ENCODE assay signal across 8 mouse cellular contexts in the genomic region with DNA sequence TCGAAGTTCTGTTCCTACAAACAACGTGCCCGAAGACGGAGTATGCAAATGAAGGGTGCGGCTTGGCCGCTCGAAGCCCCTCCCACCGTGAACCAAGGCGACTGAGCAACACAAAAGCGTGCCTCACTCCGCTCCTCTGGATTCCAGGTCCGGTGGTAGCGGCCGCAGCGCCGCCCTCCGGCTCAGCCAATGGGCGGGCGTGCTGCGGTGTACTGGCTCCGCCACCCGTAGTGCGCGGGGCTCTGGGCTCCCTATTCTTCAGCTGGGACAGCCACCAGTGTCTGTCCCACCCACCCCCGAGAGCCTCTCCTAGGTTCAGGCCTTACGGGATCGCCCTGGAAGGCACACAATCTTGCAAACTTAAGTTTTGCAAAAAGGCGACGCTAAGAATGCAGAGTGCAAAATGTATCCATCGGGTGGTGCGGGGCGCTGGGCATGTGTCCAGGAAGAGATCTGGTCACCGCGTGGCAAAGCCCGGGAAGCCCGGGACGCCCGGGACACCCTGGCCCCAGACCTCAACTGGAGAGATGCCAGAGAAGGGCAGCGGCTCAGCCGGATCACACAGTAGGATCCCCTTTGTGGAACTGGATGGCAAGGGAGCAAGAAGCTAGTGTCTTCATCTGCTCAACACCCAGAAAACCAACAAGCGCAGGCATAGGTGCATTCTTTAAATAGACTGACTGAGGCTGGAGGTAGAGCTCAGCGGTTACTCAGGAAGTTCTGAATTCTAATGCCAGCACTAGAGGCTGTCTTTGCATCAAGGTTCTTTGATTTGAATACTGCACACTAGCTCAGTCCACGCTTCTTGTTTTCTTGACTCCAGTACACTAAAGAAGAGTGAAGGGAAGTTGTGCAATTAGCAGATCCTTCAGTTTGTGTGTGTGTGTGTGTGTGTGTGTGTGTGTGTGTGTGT. TPM values are rescaled to one million over a fixed set of nuclear protein-coding genes. Genes with fewer than 3 reads are reported as not detected.
DNase-seq lines count a peak whose midpoint lies in the region; ATAC-seq and TF ChIP-seq lines count a peak whose summit lies in the region.

No protein-coding gene starts in this region.

- no peaks in the 10 kb centered on the region for H3K9me3 ChIP-seq in ES-E14 (ENCODE audit: control insufficient read depth, insufficient read depth, low read depth, low read length)
- no peaks in the 10 kb centered on the region for H3K9me3 ChIP-seq in forebrain, embryonic 14.5 days (replicated peaks; ENCODE audit: control insufficient read depth, low read length)
- no peaks in the 10 kb centered on the region for H3K9me3 ChIP-seq in liver, embryonic 16.5 days (replicated peaks; ENCODE audit: control insufficient read depth, low read length)
- H3K9me3 ChIP-seq in neural tube, embryonic 12.5 days = no peaks in the 10 kb centered on the region
- no peaks in the 10 kb centered on the region for H3K9me3 ChIP-seq in stomach, postnatal 0 days (ENCODE audit: control insufficient read depth, low read length)

- H3K9ac ChIP-seq in ES-E14 (ENCODE audit: insufficient read depth, low read depth, low read length, poor library complexity, severe bottlenecking) = peak overlapping the region; percentile 65
- H3K9ac ChIP-seq in forebrain, embryonic 14.5 days (ENCODE audit: low read length) = peak overlapping the region; percentile 85
- H3K9ac ChIP-seq in liver, embryonic 16.5 days (ENCODE audit: low read depth, low read length) = peak overlapping the region; percentile 70
- peak overlapping the region; percentile 70 for H3K9ac ChIP-seq in neural tube, embryonic 12.5 days
- H3K9ac ChIP-seq in stomach, postnatal 0 days (ENCODE audit: low read length) = peak overlapping the region; percentile 75

- H3K4me2 ChIP-seq in forebrain, embryonic 14.5 days (ENCODE audit: low read length) = peak overlapping the region; percentile 72
- peak overlapping the region; percentile 93 for H3K4me2 ChIP-seq in liver, embryonic 16.5 days (ENCODE audit: low read depth, low read length)
- peak overlapping the region; percentile 71 for H3K4me2 ChIP-seq in neural tube, embryonic 12.5 days (replicated peaks)
- H3K4me2 ChIP-seq in stomach, postnatal 0 days (replicated peaks; ENCODE audit: low read depth) = peak overlapping the region; percentile 83

- TF ChIP-seq EP300 in stomach, postnatal 0 days (optimal IDR thresholded peaks at IDR 0.05) = no peak

- intact Hi-C loops in heart, postnatal 14 days (cut with DNase I) = loop anchor here (2.0 to 5.0 kb wide), 2 partner anchors 39 to 57 kb away; partner anchors contain the start of gene Insr

- ATAC-seq in forebrain, embryonic 14.5 days = peak; percentile 99
- ATAC-seq in liver, embryonic 16.5 days (ENCODE audit: low read depth) = peak; percentile 98
- ATAC-seq in neural tube, embryonic 12.5 days (ENCODE audit: low FRiP score, low read depth) = peak; percentile 99
- peak; percentile 99 for ATAC-seq in stomach, postnatal 0 days (ENCODE audit: low FRiP score, low TSS enrichment)

- peak overlapping the region; percentile 62 to 76 for H3K4me3 ChIP-seq in ES-E14 (ENCODE audit: insufficient read depth in 1 of 2, low read depth in 1 of 2, low read length in 2 of 2, poor library complexity in 1 of 2, severe bottlenecking in 1 of 2)
- H3K4me3 ChIP-seq in forebrain, embryonic 14.5 days (ENCODE audit: low read depth, low read length) = peak overlapping the region; percentile 61
- H3K4me3 ChIP-seq in liver, embryonic 16.5 days (ENCODE audit: low read depth, low read length) = peak overlapping the region; percentile 68
- H3K4me3 ChIP-seq in neural tube, embryonic 12.5 days = peak overlapping the region; percentile 51
- H3K4me3 ChIP-seq in stomach, postnatal 0 days (ENCODE audit: low read depth, low read length) = peak overlapping the region; percentile 57

- no peaks in the 10 kb centered on the region for H3K4me1 ChIP-seq in ES-E14 (ENCODE audit: control insufficient read depth in 2 of 2, insufficient read depth in 2 of 2, low read length in 2 of 2, poor library complexity in 1 of 2)
- 0 out of 2 replicates have a peak, but pooled peaks cover 4% of the 10 kb centered on the region for H3K4me1 ChIP-seq in forebrain, embryonic 14.5 days (ENCODE audit: control insufficient read depth, insufficient read depth, low read length)
- H3K4me1 ChIP-seq in liver, embryonic 16.5 days (ENCODE audit: control insufficient read depth, low read depth, low read length) = peaks cover 28% of the 10 kb centered on the region
- peaks cover 9% of the 10 kb centered on the region; the same call in 1 of the 2 replicates for H3K4me1 ChIP-seq in neural tube, embryonic 12.5 days
- no peaks in the 10 kb centered on the region; the same call in 1 of the 2 replicates for H3K4me1 ChIP-seq in stomach, postnatal 0 days (replicated peaks; ENCODE audit: control insufficient read depth, insufficient read depth)

- H3K36me3 ChIP-seq in ES-E14 (ENCODE audit: control insufficient read depth, insufficient read depth, low read length, poor library complexity, severe bottlenecking) = no peaks in the 10 kb centered on the region
- H3K36me3 ChIP-seq in forebrain, embryonic 14.5 days (ENCODE audit: control insufficient read depth, insufficient read depth, low read length) = no peaks in the 10 kb centered on the region
- H3K36me3 ChIP-seq in liver, embryonic 16.5 days (ENCODE audit: control insufficient read depth, insufficient read depth) = no peaks in the 10 kb centered on the region
- no peaks in the 10 kb centered on the region for H3K36me3 ChIP-seq in neural tube, embryonic 12.5 days
- no peaks in the 10 kb centered on the region for H3K36me3 ChIP-seq in stomach, postnatal 0 days (ENCODE audit: control insufficient read depth, insufficient read depth, low read length)

- peak; percentile 47 for TF ChIP-seq CTCF in stomach, postnatal 0 days (IDR thresholded peaks at IDR 0.05; ENCODE audit: low read depth)

- no peak overlapping the region for H3K27ac ChIP-seq in ES-E14 (ENCODE audit: insufficient read depth, low read depth, low read length, poor library complexity, severe bottlenecking)
- peak overlapping the region; percentile 92 for H3K27ac ChIP-seq in forebrain, embryonic 14.5 days (ENCODE audit: low read depth, low read length)
- peak overlapping the region; percentile 88 for H3K27ac ChIP-seq in liver, embryonic 16.5 days (ENCODE audit: low read length)
- H3K27ac ChIP-seq in neural tube, embryonic 12.5 days = peak overlapping the region; percentile 66
- H3K27ac ChIP-seq in stomach, postnatal 0 days (replicated peaks) = peak overlapping the region; percentile 90

- in situ Hi-C loops in ES-E14 (cut with MboI; ENCODE audit: low sequenced_read_pairs in 2 of 2, unreplicated experiment in 2 of 2) = loop anchor here in 1 of 2 experiments (5.0 kb wide), 1 partner anchor 56 kb away; the partner anchor contains the start of gene Insr

- WGBS in forebrain, embryonic 14.5 days = under 1% methylated on average over 43 of the region's 43 CpGs
- WGBS in large intestine, adult 2 months = under 1% methylated on average over 43 of the region's 43 CpGs
- under 1% methylated on average over 43 of the region's 43 CpGs for WGBS in liver, embryonic 16.5 days (ENCODE audit: insufficient replicate concordance)
- 1% methylated on average over 42 of the region's 43 CpGs for WGBS in neural tube, embryonic 12.5 days
- WGBS in stomach, postnatal 0 days = under 1% methylated on average over 43 of the region's 43 CpGs

- no peaks in the 10 kb centered on the region for H3K27me3 ChIP-seq in forebrain, embryonic 14.5 days (replicated peaks; ENCODE audit: control insufficient read depth, insufficient read depth, low read length)
- H3K27me3 ChIP-seq in liver, embryonic 16.5 days (ENCODE audit: control insufficient read depth, insufficient read depth, low read depth, low read length) = no peaks in the 10 kb centered on the region
- no peaks in the 10 kb centered on the region for H3K27me3 ChIP-seq in neural tube, embryonic 12.5 days (replicated peaks)
- H3K27me3 ChIP-seq in stomach, postnatal 0 days (ENCODE audit: control insufficient read depth, insufficient read depth, low read length) = no peaks in the 10 kb centered on the region

- DNase-seq in ES-E14 (ENCODE audit: low read depth, low spot score) = peak; percentile 82
- peak; percentile 77 for DNase-seq in cerebellum, adult 11 months
- peak; percentile 98 for DNase-seq in forebrain, embryonic 14.5 days (ENCODE audit: low spot score)
- peak; percentile 90 for DNase-seq in heart, postnatal 14 days
- DNase-seq in large intestine, adult 2 months (ENCODE audit: low read depth, low spot score) = peak; percentile 80
- peak; percentile 96 for DNase-seq in stomach, postnatal 0 days (ENCODE audit: low spot score)

TF ChIP-seq in ES-E14, 5 proteins besides CTCF, POLR2A, EP300 and RAD21:
- TF ChIP-seq CHD2 (IDR thresholded peaks at IDR 0.05; ENCODE audit: low read depth, low read length) (no peak), HCFC1 (IDR thresholded peaks at IDR 0.05; ENCODE audit: borderline replicate concordance, insufficient read depth, low read length) (no peak), ZC3H11A (IDR thresholded peaks at IDR 0.05; ENCODE audit: borderline replicate concordance, low read depth, low read length) (no peak)
TF ChIP-seq in ES-E14: peak in this region for 0.

RNA-seq across cellular contexts. Expression of gene Insr, which starts 58.1 kb away (rescaled TPM):
- 9.3 and 17.5 TPM in 2 replicates for total RNA-seq in ES-E14 (2012; rRNA removed)
- 33.6 and 50.9 TPM in 2 replicates for polyA plus RNA-seq in forebrain, embryonic 14.5 days (2014; fragmentation: Nextera tagmentation; extraction: Ambion mirVana)
- total RNA-seq in heart, postnatal 14 days (2021) = 100 to 1,000 TPM; 114 to 115 TPM
- 4.5 and 15.0 TPM in 2 replicates for polyA plus RNA-seq in large intestine, adult 2 months (2012; rRNA removed)
- 23.6 and 26.7 TPM in 2 replicates for polyA plus RNA-seq in liver, embryonic 16.5 days (2015; fragmentation: Nextera tagmentation; extraction: Ambion mirVana)
- 53.7 and 55.6 TPM in 2 replicates for polyA plus RNA-seq in neural tube, embryonic 12.5 days (2016; fragmentation: Nextera tagmentation; extraction: Ambion mirVana)
- 20.9 and 24.2 TPM in 2 replicates for polyA plus RNA-seq in stomach, postnatal 0 days (2015; fragmentation: Nextera tagmentation; extraction: Ambion mirVana)
